Comparison of ENCODE assay signal across 19 mouse cellular contexts in genomic region chr1:87935095-87935494, GRCm38 (mm10).
DNase-seq lines count a peak whose midpoint lies in the region; ATAC-seq and TF ChIP-seq lines count a peak whose summit lies in the region.
"Had no signal": no experiment of that assay in that cellular context is flagged by ENCODE, and none has a peak within 500 bp of the region (broad histone marks: within the 10 kb centered on the region; RNA-seq: fewer than 3 reads in every experiment).

No protein-coding gene starts in this region.

- intact Hi-C loops in heart, postnatal 10 days (cut with DNase I) = no loop called here

- ATAC-seq in frontal cortex, adult (ENCODE audit: low TSS enrichment) = peak; percentile 17; the same call in 1 of the 2 replicates
- peak; percentile 48 to 50; a peak in 3 of 4 replicates for ATAC-seq in hematopoietic stem cell, adult 5-6 weeks (replicated peaks in 1 of 2; ENCODE audit: insufficient read depth in 1 of 2, low FRiP score in 2 of 2, low TSS enrichment in 1 of 2, low read depth in 1 of 2, poor library complexity in 2 of 2, severe bottlenecking in 2 of 2)
- ATAC-seq: forebrain, embryonic 16.5 days; hindbrain, embryonic 16.5 days had no signal

- TF ChIP-seq CTCF in cerebellum, adult 2 months (IDR thresholded peaks at IDR 0.05; ENCODE audit: borderline replicate concordance, insufficient read depth, low read depth, low read length) = no peak

- 88% methylated on average over 9 of the region's 9 CpGs for WGBS in cerebellum, adult 2 months

- DNase-seq in frontal cortex, postnatal 10 days (ENCODE audit: low spot score in 2 of 2) = no peak
- DNase-seq in spleen, postnatal 36 days (ENCODE audit: low spot score in 2 of 2) = peak; percentile 39 to 44
- DNase-seq in spleen, postnatal 14 days (ENCODE audit: low spot score in 2 of 2) = no peak
- DNase-seq in thymus, postnatal 4 days = peak; percentile 30
- no peak for DNase-seq in cerebellum, adult 2 months
- DNase-seq in heart, postnatal 10 days = no peak
- DNase-seq: cerebellum, adult 18-20 months; embryo, embryonic 11 days; gastrocnemius, postnatal 25 days; kidney, adult 8-10 months; left cerebral cortex, postnatal 4 days; lung, postnatal 10 days had no signal

- no peaks in the 10 kb centered on the region for H3K27me3 ChIP-seq in cerebellum, adult 2 months (ENCODE audit: control insufficient read depth, insufficient read depth, low read length)
- H3K27me3 ChIP-seq: heart, embryonic 15.5 days; midbrain, embryonic 12.5 days had no signal

- H3K4me3 ChIP-seq in cerebellum, adult 2 months (replicated peaks; ENCODE audit: insufficient read depth, low read depth, low read length) = no peak overlapping the region
- H3K4me3 ChIP-seq: heart, embryonic 15.5 days; midbrain, embryonic 12.5 days had no signal

- TF ChIP-seq POLR2A in cerebellum, adult 2 months (IDR thresholded peaks at IDR 0.05; ENCODE audit: borderline replicate concordance, insufficient read depth, low read length) = no peak

- no peak overlapping the region for H3K27ac ChIP-seq in cerebellum, adult 2 months (ENCODE audit: insufficient read depth, low read length)
- H3K27ac ChIP-seq: heart, embryonic 15.5 days; liver, embryonic 14.5 days; midbrain, embryonic 12.5 days had no signal

- H3K4me1 ChIP-seq in cerebellum, adult 2 months (ENCODE audit: control insufficient read depth, insufficient read depth, low read length) = peaks cover 12% of the 10 kb centered on the region
- H3K4me1 ChIP-seq: midbrain, embryonic 12.5 days had no signal

Comparison
In these comparisons a context has a peak if more than half of its experiments do, and no peak if none do; other contexts are left out.
1. DNase-seq: peak in spleen, postnatal 36 days (2 of 2) and thymus, postnatal 4 days (single experiment); none in frontal cortex, postnatal 10 days (0 of 2), spleen, postnatal 14 days (0 of 2), cerebellum, adult 2 months (0 of 2) and heart, postnatal 10 days (0 of 2).